Mouse (Mus musculus) stomach, adult 2 months (tissue): ENCODE data around the gene Rab12. TPM values are rescaled to one million over a fixed set of nuclear protein-coding genes. Genes with fewer than 3 reads are reported as not detected.

Experiments used
- polyA plus RNA-seq: library from polyadenylated mRNA; depleted of rRNA; stranded (reverse); fragments of >200 nt; gene quantifications from 2 replicates; pipeline ENCODE4 v1.2.3, GENCODE M21; 2012; rRNA removed

Rab12 gene
- polyA plus RNA-seq = 12.1 and 18.8 TPM in 2 replicates

DNA sequence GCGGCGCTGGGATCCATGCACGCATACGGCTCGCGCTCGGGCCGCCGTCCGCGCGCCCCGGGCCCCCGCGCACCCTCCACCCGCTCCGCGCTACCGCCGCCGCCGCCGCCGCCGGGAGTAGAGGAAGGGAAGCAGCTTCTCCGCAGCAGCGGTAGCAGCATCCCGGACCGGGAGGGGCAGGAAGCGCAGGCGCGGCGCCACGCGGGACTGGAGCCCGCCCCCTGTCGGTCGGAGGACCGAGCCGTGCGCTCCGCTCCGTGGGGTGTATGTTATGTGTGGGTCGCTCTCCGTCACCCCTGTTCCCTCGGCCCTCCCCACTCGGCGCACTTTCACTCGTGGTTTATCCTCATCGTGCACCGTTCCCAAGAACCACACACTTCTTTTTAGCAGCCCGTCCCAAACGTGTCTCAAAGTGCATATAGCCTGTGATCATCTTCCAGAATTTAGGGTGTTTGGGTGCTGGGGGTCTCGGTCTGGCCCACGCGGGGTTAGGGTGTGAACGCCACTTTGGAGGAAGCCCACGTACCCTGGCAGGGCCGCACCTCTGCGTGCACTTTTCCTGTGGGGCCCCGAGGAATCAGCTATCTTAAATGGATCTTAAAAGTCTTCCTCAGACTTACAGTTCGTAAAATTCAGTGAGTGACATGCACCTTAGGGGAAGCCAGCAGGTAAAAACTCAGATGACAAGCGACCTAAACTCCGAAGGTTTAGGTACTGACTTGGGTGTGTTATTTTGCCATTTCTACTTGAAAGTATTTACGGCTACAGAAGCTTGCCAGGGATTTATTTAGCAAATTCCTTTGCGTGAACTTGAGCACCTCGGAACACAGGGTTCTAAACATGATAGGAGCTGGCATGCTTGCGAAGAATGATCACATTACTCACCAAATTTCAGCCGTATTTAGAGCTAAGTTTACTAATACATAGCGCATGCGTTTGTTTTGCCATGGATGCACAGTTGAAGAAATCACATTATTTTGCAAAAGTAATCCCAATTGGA is at the start of gene Rab12:
Gene Rab12, minus strand, starts transcription at position 176 of the 1,000 bp plus-strand sequence.

DNA sequence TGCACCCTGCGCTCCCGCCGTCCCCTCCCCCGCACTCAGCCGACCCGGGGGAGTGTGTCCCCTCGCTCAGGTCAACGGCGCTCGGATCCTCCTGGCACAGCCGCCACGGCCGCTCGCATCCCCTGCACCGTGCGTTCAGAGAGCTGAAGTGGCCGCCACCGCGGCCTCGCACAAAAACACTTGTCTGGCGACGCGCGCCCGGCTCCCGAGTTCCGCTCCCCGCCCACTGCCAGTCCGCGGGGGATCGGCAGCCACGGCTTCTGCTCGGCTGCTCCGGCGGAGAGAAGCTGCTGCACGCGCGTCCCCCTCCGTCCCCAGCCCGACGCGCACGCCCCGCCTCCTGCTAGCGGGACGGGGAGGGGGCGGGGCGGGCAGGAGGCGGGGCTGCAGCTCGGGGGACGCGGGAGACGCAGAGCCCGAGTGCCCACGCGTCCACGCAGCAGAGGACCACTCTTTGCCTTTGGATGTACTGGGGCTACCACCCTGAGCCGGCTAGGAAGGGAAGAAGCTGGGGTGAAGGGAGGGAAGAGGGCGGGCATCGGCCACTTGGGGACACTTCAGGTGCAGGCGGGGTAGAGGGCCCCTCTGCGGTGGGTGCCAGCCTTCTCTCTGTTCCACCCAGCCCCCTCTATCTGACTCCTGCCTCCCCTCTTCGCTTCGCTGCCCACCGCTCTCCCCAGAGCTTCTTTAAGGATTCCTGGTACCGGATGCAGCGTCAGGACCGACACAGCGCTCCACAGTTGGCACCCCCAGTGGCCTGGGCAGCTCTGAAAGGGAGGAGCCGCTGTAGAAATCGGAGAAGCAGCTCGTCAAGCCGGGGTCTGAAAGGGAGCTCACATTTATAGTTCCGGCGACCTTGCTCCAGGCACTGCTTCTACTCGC is 69.8 kb downstream of the Rab12 start, which contains the start of gene Mtcl1:
Gene Mtcl1, minus strand, starts transcription at position 291 of the 882 bp plus-strand sequence.

Other genes with a start within 250 kb of the Rab12 start
- gene Mtcl1, start 70.0 kb downstream of the Rab12 start, polyA plus RNA-seq = 3.2 and 3.6 TPM in 2 replicates
- gene Themis3, start 74.9 kb upstream of the Rab12 start, polyA plus RNA-seq = 0.03 and 0.06 TPM in 2 replicates